Mouse (Mus musculus) liver, embryonic 14.5 days (tissue): ENCODE data around the gene Tacc2.

Experiments used
- CTCF ChIP-seq: IDR thresholded peaks from 2 replicates; pipeline ENCODE4 v1.5.1; 2016; ENCODE audit warnings: antibody characterized with exemption, low read depth, control low read depth
- EP300 ChIP-seq: IDR thresholded peaks from 2 replicates; pipeline ENCODE4 v1.6.1; 2016; ENCODE audit warnings: antibody characterized with exemption, low read depth

- TF ChIP-seq CTCF = no peak
- no peak for TF ChIP-seq EP300
These were observed 13.4 kb upstream of the Tacc2 start for GRCm38 (mm10) chr7:130563880-130564279.
